Mouse (Mus musculus) neural tube, embryonic 14.5 days (tissue): ENCODE data around the gene Slc12a1. TPM values are rescaled to one million over a fixed set of nuclear protein-coding genes. Genes with fewer than 3 reads are reported as not detected.
A peak's percentile ranks its signal among the peaks of the same experiment; 100 is the strongest.

Experiments
- ATAC-seq: fragments of 200-750 bp; cut with Nextera tagmentation; 2 replicates; pipeline ENCODE4 v1.8.0; 2017; ENCODE audit warnings: low read depth, mild to moderate bottlenecking, moderate TSS enrichment, moderate library complexity
- H3K27ac ChIP-seq: fragments of 300-500 bp; sonication (generic); 2 replicates; pipeline ENCODE4 v1.5.1; 2014; ENCODE audit warnings: low read depth, mild to moderate bottlenecking, control low read depth, low read length, moderate library complexity, mixed read lengths
- H3K27me3 ChIP-seq: fragments of 300-500 bp; sonication (generic); 2 replicates; pipeline ENCODE4 v1.6.1; 2014; ENCODE audit warnings: low read length; ENCODE audit not compliant: control insufficient read depth, insufficient read depth
- H3K36me3 ChIP-seq: fragments of 300-500 bp; sonication (generic); 2 replicates; pipeline ENCODE4 v1.6.1; 2014; ENCODE audit warnings: low read length, mixed read lengths; ENCODE audit not compliant: control insufficient read depth, insufficient read depth
- H3K4me1 ChIP-seq: fragments of 300-500 bp; sonication (generic); 2 replicates; pipeline ENCODE4 v1.6.1; 2014; ENCODE audit warnings: low read length; ENCODE audit not compliant: control insufficient read depth, insufficient read depth
- H3K4me2 ChIP-seq: fragments of 300-500 bp; sonication (generic); 2 replicates; pipeline ENCODE4 v1.6.1; 2014; ENCODE audit warnings: mild to moderate bottlenecking, low read depth, low read length, control low read depth
- H3K4me3 ChIP-seq: fragments of 300-500 bp; sonication (generic); 2 replicates; pipeline ENCODE4 v1.5.1; 2014; ENCODE audit warnings: low read depth, low read length, control low read depth, mixed read lengths
- H3K9ac ChIP-seq: fragments of 300-500 bp; sonication (generic); replicated peaks from 2 replicates; pipeline ENCODE4 v1.6.1; 2014; ENCODE audit warnings: low read depth, mild to moderate bottlenecking, control low read depth, low read length, mixed read lengths
- H3K9me3 ChIP-seq: fragments of 300-500 bp; sonication (generic); 2 replicates; pipeline ENCODE4 v1.6.1; 2016; ENCODE audit warnings: low read length; ENCODE audit not compliant: control insufficient read depth
- WGBS: fragments of 180-500 bp; shearing (Covaris S2); extraction: QIAGEN DNeasy Blood & Tissue Kit; methylation state at CpG from one replicate; pipeline ENCODE4 v1.1.7; 2014; 5-methylcytosine and 5-hydroxymethylcytosine counted together
- polyA plus RNA-seq: library from polyadenylated mRNA; unstranded; fragments of >200 nt; fragmentation: Nextera tagmentation; extraction: Ambion mirVana; gene quantifications from 2 replicates; pipeline ENCODE4 v1.2.1, GENCODE M21; 2014

The Slc12a1 gene
- polyA plus RNA-seq, 1 experiment from 2014 or later, result 0.21 TPM

GRCm38 (mm10) chr2:125189197-125189596 is 36.9 kb downstream of the Slc12a1 start:
- H3K27me3 ChIP-seq, result no peaks in the 10 kb centered on the region
- H3K4me3 ChIP-seq, result no peak overlapping the region
- no peaks in the 10 kb centered on the region for H3K9me3 ChIP-seq
- H3K36me3 ChIP-seq, result no peaks in the 10 kb centered on the region
- 0% methylated on average over 2 of the region's 2 CpGs for WGBS
- no peak overlapping the region for H3K27ac ChIP-seq
- H3K9ac ChIP-seq, result no peak overlapping the region
- peak; percentile 75 for ATAC-seq
- H3K4me1 ChIP-seq, result no peaks in the 10 kb centered on the region
- no peak overlapping the region for H3K4me2 ChIP-seq

GRCm38 (mm10) chr2:125192905-125193304 is 40.6 kb downstream of the Slc12a1 start:
- Histone ChIP-seq H3K27me3 (no peaks in the 10 kb centered on the region), H3K9ac (no peak overlapping the region), H3K4me3 (no peak overlapping the region), H3K9me3 (no peaks in the 10 kb centered on the region), H3K4me1 (no peaks in the 10 kb centered on the region), H3K27ac (no peak overlapping the region), H3K4me2 (no peak overlapping the region), H3K36me3 (no peaks in the 10 kb centered on the region)
- no peak for ATAC-seq

- Histone ChIP-seq H3K27ac (no peak overlapping the region), H3K4me2 (no peak overlapping the region), H3K9ac (no peak overlapping the region), H3K4me3 (no peak overlapping the region), H3K9me3 (no peaks in the 10 kb centered on the region), H3K36me3 (no peaks in the 10 kb centered on the region), H3K27me3 (no peaks in the 10 kb centered on the region), H3K4me1 (no peaks in the 10 kb centered on the region)
- 62% methylated on average over 7 of the region's 7 CpGs for WGBS
- ATAC-seq, result no peak
Measured at GRCm38 (mm10) chr2:125196771-125197170, 44.5 kb downstream of the Slc12a1 start.

GRCm38 (mm10) chr2:125208894-125209596 is 56.7 kb downstream of the Slc12a1 start:
- H3K9me3 ChIP-seq, result no peaks in the 10 kb centered on the region
- WGBS, result 46% methylated on average over 14 of the region's 14 CpGs
- H3K27me3 ChIP-seq, result no peaks in the 10 kb centered on the region
- ATAC-seq, result peak; percentile 88
- no peak overlapping the region for H3K27ac ChIP-seq
- no peaks in the 10 kb centered on the region for H3K4me1 ChIP-seq
- H3K4me2 ChIP-seq, result no peak overlapping the region
- no peak overlapping the region for H3K4me3 ChIP-seq
- H3K36me3 ChIP-seq, result no peaks in the 10 kb centered on the region
- H3K9ac ChIP-seq, result no peak overlapping the region

GRCm38 (mm10) chr2:125211831-125212510 is 59.7 kb downstream of the Slc12a1 start:
- no peak for ATAC-seq
- Histone ChIP-seq H3K27me3 (no peaks in the 10 kb centered on the region), H3K9me3 (no peaks in the 10 kb centered on the region), H3K4me1 (no peaks in the 10 kb centered on the region), H3K36me3 (no peaks in the 10 kb centered on the region), H3K4me2 (no peak overlapping the region), H3K4me3 (no peak overlapping the region), H3K9ac (no peak overlapping the region), H3K27ac (no peak overlapping the region)
- WGBS, result 66% methylated on average over 10 of the region's 10 CpGs

GRCm38 (mm10) chr2:125214592-125214991 is 62.3 kb downstream of the Slc12a1 start:
- Histone ChIP-seq H3K4me2 (no peak overlapping the region), H3K27ac (no peak overlapping the region), H3K27me3 (no peaks in the 10 kb centered on the region), H3K9ac (no peak overlapping the region), H3K36me3 (no peaks in the 10 kb centered on the region), H3K4me1 (no peaks in the 10 kb centered on the region), H3K9me3 (no peaks in the 10 kb centered on the region), H3K4me3 (no peak overlapping the region)
- no peak; the same call in 1 of the 2 replicates for ATAC-seq
- WGBS, result 4% methylated on average over 3 of the region's 3 CpGs

- H3K27me3 ChIP-seq, result no peaks in the 10 kb centered on the region
- 70% methylated on average over 6 of the region's 6 CpGs for WGBS
Measured at GRCm38 (mm10) chr2:125217286-125217685, 65.0 kb downstream of the Slc12a1 start.

GRCm38 (mm10) chr2:125218566-125218965 is 66.3 kb downstream of the Slc12a1 start:
- no peaks in the 10 kb centered on the region for H3K36me3 ChIP-seq
- H3K9ac ChIP-seq, result no peak overlapping the region
- H3K4me2 ChIP-seq, result no peak overlapping the region
- H3K4me3 ChIP-seq, result no peak overlapping the region
- H3K27ac ChIP-seq, result no peak overlapping the region
- 91% methylated on average over 1 of the region's 1 CpGs for WGBS
- H3K27me3 ChIP-seq, result no peaks in the 10 kb centered on the region
- no peaks in the 10 kb centered on the region for H3K4me1 ChIP-seq
- H3K9me3 ChIP-seq, result no peaks in the 10 kb centered on the region
- ATAC-seq, result no peak

More at GRCm38 (mm10) chr2:125217286-125217685, 65.0 kb downstream of the Slc12a1 start:
- Histone ChIP-seq H3K36me3 (no peaks in the 10 kb centered on the region), H3K4me2 (no peak overlapping the region), H3K4me3 (no peak overlapping the region), H3K9me3 (no peaks in the 10 kb centered on the region), H3K9ac (no peak overlapping the region), H3K4me1 (no peaks in the 10 kb centered on the region), H3K27ac (no peak overlapping the region)
- no peak for ATAC-seq

GRCm38 (mm10) chr2:125219268-125219667 is 67.0 kb downstream of the Slc12a1 start:
- no peaks in the 10 kb centered on the region for H3K4me1 ChIP-seq
- no peaks in the 10 kb centered on the region for H3K9me3 ChIP-seq
- no peak overlapping the region for H3K9ac ChIP-seq
- H3K36me3 ChIP-seq, result no peaks in the 10 kb centered on the region
- no peak overlapping the region for H3K4me3 ChIP-seq
- ATAC-seq, result no peak
- H3K4me2 ChIP-seq, result no peak overlapping the region
- H3K27ac ChIP-seq, result no peak overlapping the region
- no peaks in the 10 kb centered on the region for H3K27me3 ChIP-seq
- WGBS, result 89% methylated on average over 3 of the region's 3 CpGs
